Mouse (Mus musculus): ENCODE measurements at regions not wholly inside any gene's neighbourhood (a gene's known extent, or its start where the extent isn't known, plus 50 kb on each side); places are given as distances from the start of the nearest gene placed in this dataset.
"Not testable (repeated sequence)": the region's sequence is repeated elsewhere in the genome, so short reads cannot be mapped to it uniquely, and the experiment has no call there.

- DNase-seq (ENCODE audit: inconsistent age in 2 of 2, low spot score in 1 of 2): no peak
These were observed 492.5 kb upstream of the Zfp960 start for GRCm38 (mm10) chr17:16571403-16571802.

- DNase-seq (ENCODE audit: inconsistent age in 2 of 2, low spot score in 1 of 2): no peak
These were observed 475.1 kb upstream of the Zfp960 start for GRCm38 (mm10) chr17:16588791-16589190.

GRCm38 (mm10) chr17:16599671-16600070, 464.2 kb upstream of the Zfp960 start:
- no peak for DNase-seq (ENCODE audit: inconsistent age in 2 of 2, low spot score in 1 of 2)

GRCm38 (mm10) chr17:16612405-16612979, 451.4 kb upstream of the Zfp960 start:
- no peak for DNase-seq (ENCODE audit: inconsistent age in 2 of 2, low spot score in 1 of 2)

- DNase-seq (ENCODE audit: inconsistent age in 2 of 2, low spot score in 1 of 2): no peak
These were observed 441.9 kb upstream of the Zfp960 start for GRCm38 (mm10) chr17:16621931-16622556.

- no peak for DNase-seq (ENCODE audit: inconsistent age in 2 of 2, low spot score in 1 of 2)
These were observed 434.1 kb upstream of the Zfp960 start for GRCm38 (mm10) chr17:16629854-16630253.

GRCm38 (mm10) chr17:16633426-16633825, 430.5 kb upstream of the Zfp960 start:
- DNase-seq (ENCODE audit: inconsistent age in 2 of 2, low spot score in 1 of 2): no peak

- DNase-seq (ENCODE audit: inconsistent age in 2 of 2, low spot score in 1 of 2): no peak
These were observed 426.4 kb upstream of the Zfp960 start for GRCm38 (mm10) chr17:16637463-16637862.

- no peak for DNase-seq (ENCODE audit: inconsistent age in 2 of 2, low spot score in 1 of 2)
These were observed 416.0 kb upstream of the Zfp960 start for GRCm38 (mm10) chr17:16647942-16648341.

GRCm38 (mm10) chr17:16665253-16665652, 398.7 kb upstream of the Zfp960 start:
- DNase-seq (ENCODE audit: inconsistent age in 2 of 2, low spot score in 1 of 2): no peak

GRCm38 (mm10) chr17:16667606-16668005, 396.3 kb upstream of the Zfp960 start:
- no peak for DNase-seq (ENCODE audit: inconsistent age in 2 of 2, low spot score in 1 of 2)

- no peak for DNase-seq (ENCODE audit: inconsistent age in 2 of 2, low spot score in 1 of 2)
These were observed 359.7 kb upstream of the Zfp960 start for GRCm38 (mm10) chr17:16704199-16704598.

GRCm38 (mm10) chr17:16705890-16706289, 358.0 kb upstream of the Zfp960 start:
- DNase-seq (ENCODE audit: inconsistent age in 2 of 2, low spot score in 1 of 2): no peak

- DNase-seq (ENCODE audit: inconsistent age in 2 of 2, low spot score in 1 of 2): no peak
These were observed 337.0 kb upstream of the Zfp960 start for GRCm38 (mm10) chr17:16726904-16727303.

GRCm38 (mm10) chr17:16753090-16753489, 310.8 kb upstream of the Zfp960 start:
- no peak for DNase-seq (ENCODE audit: inconsistent age in 2 of 2, low spot score in 1 of 2)

GRCm38 (mm10) chr17:16770587-16770986, 293.3 kb upstream of the Zfp960 start:
- not testable (repeated sequence) for DNase-seq (ENCODE audit: inconsistent age in 2 of 2, low spot score in 1 of 2)

GRCm38 (mm10) chr17:16798316-16798715, 265.6 kb upstream of the Zfp960 start:
- no peak for DNase-seq (ENCODE audit: inconsistent age in 2 of 2, low spot score in 1 of 2)

- no peak for DNase-seq (ENCODE audit: inconsistent age in 2 of 2, low spot score in 1 of 2)
These were observed 258.9 kb upstream of the Zfp960 start for GRCm38 (mm10) chr17:16804986-16805385.

GRCm38 (mm10) chr17:16818421-16818820, 245.5 kb upstream of the Zfp960 start:
- no peak for DNase-seq (ENCODE audit: inconsistent age in 2 of 2, low spot score in 1 of 2)

GRCm38 (mm10) chr17:16821716-16822115, 242.2 kb upstream of the Zfp960 start:
- no peak for DNase-seq (ENCODE audit: inconsistent age in 2 of 2, low spot score in 1 of 2)

GRCm38 (mm10) chr17:16839152-16839551, 224.8 kb upstream of the Zfp960 start:
- DNase-seq (ENCODE audit: inconsistent age in 2 of 2, low spot score in 1 of 2): no peak

- no peak for DNase-seq (ENCODE audit: inconsistent age in 2 of 2, low spot score in 1 of 2)
These were observed 203.1 kb upstream of the Zfp960 start for GRCm38 (mm10) chr17:16860771-16861170.

- DNase-seq (ENCODE audit: inconsistent age in 2 of 2, low spot score in 1 of 2): peak; percentile 4 to 75
These were observed 163.1 kb upstream of the Zfp960 start for GRCm38 (mm10) chr17:16900791-16901190.

Measured in adrenal gland, adult (tissue).